Mouse (Mus musculus): Measurements from ENCODE around the gene Kif22. TPM values are rescaled to one million over a fixed set of nuclear protein-coding genes. Genes with fewer than 3 reads are reported as not detected.

Kif22 gene
- polyA plus RNA-seq, 1 experiment from 2014 or later = 74.3 TPM

GRCm38 (mm10) chr7:126988816-126989215 is 53.5 kb downstream of the Kif22 start:
- Histone ChIP-seq H3K9ac (ENCODE audit: low read length) (no peak overlapping the region), H3K9me3 (ENCODE audit: control insufficient read depth, low read length) (no peaks in the 10 kb centered on the region), H3K36me3 (ENCODE audit: control insufficient read depth, insufficient read depth, low read length) (0 out of 2 replicates have a peak, but pooled peaks cover 2% of the 10 kb centered on the region), H3K4me1 (ENCODE audit: control insufficient read depth in 2 of 2, insufficient read depth in 2 of 2, low read length in 2 of 2) (0 out of 4 replicates have a peak, but pooled peaks cover 0 to 5% of the 10 kb centered on the region in 2 experiments), H3K4me3 (ENCODE audit: control insufficient read depth in 1 of 2, insufficient read depth in 1 of 2, low read depth in 1 of 2, low read length in 2 of 2) (no peak overlapping the region), H3K4me2 (ENCODE audit: low read length) (no peak overlapping the region), H3K27me3 (ENCODE audit: control insufficient read depth, insufficient read depth, low read length) (no peaks in the 10 kb centered on the region), H3K27ac (replicated peaks in 1 of 2; ENCODE audit: control insufficient read depth in 1 of 2, insufficient read depth in 1 of 2, low read depth in 2 of 2, low read length in 2 of 2) (no peak overlapping the region)
- no peak for ATAC-seq (ENCODE audit: insufficient number of reproducible peaks, insufficient read depth, low FRiP score, low read depth)
- 65% methylated on average over 8 of the region's 8 CpGs for WGBS

GRCm38 (mm10) chr7:126986319-126986718 is 56.0 kb downstream of the Kif22 start:
- 42% methylated on average over 9 of the region's 9 CpGs for WGBS
- Histone ChIP-seq H3K27me3 (ENCODE audit: control insufficient read depth, insufficient read depth, low read length) (no peaks in the 10 kb centered on the region), H3K9me3 (ENCODE audit: control insufficient read depth, low read length) (no peaks in the 10 kb centered on the region), H3K4me2 (ENCODE audit: low read length) (no peak overlapping the region), H3K9ac (ENCODE audit: low read length) (no peak overlapping the region), H3K4me1 (ENCODE audit: control insufficient read depth in 2 of 2, insufficient read depth in 2 of 2, low read length in 2 of 2) (0 out of 4 replicates have a peak, but pooled peaks cover 0 to 5% of the 10 kb centered on the region in 2 experiments), H3K4me3 (ENCODE audit: control insufficient read depth in 1 of 2, insufficient read depth in 1 of 2, low read depth in 1 of 2, low read length in 2 of 2) (no peak overlapping the region), H3K27ac (replicated peaks in 1 of 2; ENCODE audit: control insufficient read depth in 1 of 2, insufficient read depth in 1 of 2, low read depth in 2 of 2, low read length in 2 of 2) (no peak overlapping the region), H3K36me3 (ENCODE audit: control insufficient read depth, insufficient read depth, low read length) (0 out of 2 replicates have a peak, but pooled peaks cover 5% of the 10 kb centered on the region)
- ATAC-seq (ENCODE audit: insufficient number of reproducible peaks, insufficient read depth, low FRiP score, low read depth) = no peak

GRCm38 (mm10) chr7:126984667-126985444 is 57.4 kb downstream of the Kif22 start:
- Histone ChIP-seq H3K27me3 (ENCODE audit: control insufficient read depth, insufficient read depth, low read length) (no peaks in the 10 kb centered on the region), H3K9me3 (ENCODE audit: control insufficient read depth, low read length) (no peaks in the 10 kb centered on the region), H3K36me3 (ENCODE audit: control insufficient read depth, insufficient read depth, low read length) (peaks cover 15% of the 10 kb centered on the region), H3K4me1 (ENCODE audit: control insufficient read depth in 2 of 2, insufficient read depth in 2 of 2, low read length in 2 of 2) (0 out of 4 replicates have a peak, but pooled peaks cover 0 to 5% of the 10 kb centered on the region in 2 experiments), H3K4me3 (ENCODE audit: control insufficient read depth in 1 of 2, insufficient read depth in 1 of 2, low read depth in 1 of 2, low read length in 2 of 2) (no peak overlapping the region), H3K4me2 (ENCODE audit: low read length) (no peak overlapping the region), H3K27ac (replicated peaks in 1 of 2; ENCODE audit: control insufficient read depth in 1 of 2, insufficient read depth in 1 of 2, low read depth in 2 of 2, low read length in 2 of 2) (no peak overlapping the region), H3K9ac (ENCODE audit: low read length) (no peak overlapping the region)
- ATAC-seq (ENCODE audit: insufficient number of reproducible peaks, insufficient read depth, low FRiP score, low read depth) = no peak
- 37% methylated on average over 10 of the region's 10 CpGs for WGBS

- no peak for ATAC-seq (ENCODE audit: insufficient number of reproducible peaks, insufficient read depth, low FRiP score, low read depth)
- Histone ChIP-seq H3K9me3 (ENCODE audit: control insufficient read depth, low read length) (no peaks in the 10 kb centered on the region), H3K27ac (replicated peaks in 1 of 2; ENCODE audit: control insufficient read depth in 1 of 2, insufficient read depth in 1 of 2, low read depth in 2 of 2, low read length in 2 of 2) (no peak overlapping the region), H3K4me3 (ENCODE audit: control insufficient read depth in 1 of 2, insufficient read depth in 1 of 2, low read depth in 1 of 2, low read length in 2 of 2) (no peak overlapping the region), H3K9ac (ENCODE audit: low read length) (no peak overlapping the region), H3K27me3 (ENCODE audit: control insufficient read depth, insufficient read depth, low read length) (no peaks in the 10 kb centered on the region), H3K4me1 (ENCODE audit: control insufficient read depth in 2 of 2, insufficient read depth in 2 of 2, low read length in 2 of 2) (0 out of 4 replicates have a peak, but pooled peaks cover 0 to 5% of the 10 kb centered on the region in 2 experiments), H3K36me3 (ENCODE audit: control insufficient read depth, insufficient read depth, low read length) (peaks cover 32% of the 10 kb centered on the region), H3K4me2 (ENCODE audit: low read length) (no peak overlapping the region)
- 74% methylated on average over 7 of the region's 7 CpGs for WGBS
Observed at GRCm38 (mm10) chr7:126983113-126983512, 59.2 kb downstream of the Kif22 start.

- H3K9ac ChIP-seq (ENCODE audit: low read length) = no peak overlapping the region
- no peak overlapping the region for H3K27ac ChIP-seq (replicated peaks in 1 of 2; ENCODE audit: control insufficient read depth in 1 of 2, insufficient read depth in 1 of 2, low read depth in 2 of 2, low read length in 2 of 2)
- no peaks in the 10 kb centered on the region for H3K27me3 ChIP-seq (ENCODE audit: control insufficient read depth, insufficient read depth, low read length)
- no peaks in the 10 kb centered on the region for H3K9me3 ChIP-seq (ENCODE audit: control insufficient read depth, low read length)
- no peak overlapping the region for H3K4me2 ChIP-seq (ENCODE audit: low read length)
- no peak overlapping the region for H3K4me3 ChIP-seq (ENCODE audit: control insufficient read depth in 1 of 2, insufficient read depth in 1 of 2, low read depth in 1 of 2, low read length in 2 of 2)
- peaks cover 2 to 10% of the 10 kb centered on the region in 2 experiments; a peak in 2 of 4 replicates for H3K4me1 ChIP-seq (ENCODE audit: control insufficient read depth in 2 of 2, insufficient read depth in 2 of 2, low read length in 2 of 2)
- 65% methylated on average over 4 of the region's 4 CpGs for WGBS
- ATAC-seq (ENCODE audit: insufficient number of reproducible peaks, insufficient read depth, low FRiP score, low read depth) = no peak
- H3K36me3 ChIP-seq (ENCODE audit: control insufficient read depth, insufficient read depth, low read length) = peaks cover 33% of the 10 kb centered on the region
Observed at GRCm38 (mm10) chr7:126982054-126982453, 60.2 kb downstream of the Kif22 start.

GRCm38 (mm10) chr7:126981601-126982000 is 60.7 kb downstream of the Kif22 start:
- H3K4me1 ChIP-seq (ENCODE audit: control insufficient read depth in 2 of 2, insufficient read depth in 2 of 2, low read length in 2 of 2) = peaks cover 2 to 12% of the 10 kb centered on the region in 2 experiments; a peak in 2 of 4 replicates
- no peak for ATAC-seq (ENCODE audit: insufficient number of reproducible peaks, insufficient read depth, low FRiP score, low read depth)
- peaks cover 33% of the 10 kb centered on the region for H3K36me3 ChIP-seq (ENCODE audit: control insufficient read depth, insufficient read depth, low read length)
- no peak overlapping the region for H3K4me3 ChIP-seq (ENCODE audit: control insufficient read depth in 1 of 2, insufficient read depth in 1 of 2, low read depth in 1 of 2, low read length in 2 of 2)
- no peak overlapping the region for H3K4me2 ChIP-seq (ENCODE audit: low read length)
- H3K9me3 ChIP-seq (ENCODE audit: control insufficient read depth, low read length) = no peaks in the 10 kb centered on the region
- 79% methylated on average over 2 of the region's 2 CpGs for WGBS
- no peak overlapping the region for H3K9ac ChIP-seq (ENCODE audit: low read length)
- no peaks in the 10 kb centered on the region for H3K27me3 ChIP-seq (ENCODE audit: control insufficient read depth, insufficient read depth, low read length)
- no peak overlapping the region for H3K27ac ChIP-seq (replicated peaks in 1 of 2; ENCODE audit: control insufficient read depth in 1 of 2, insufficient read depth in 1 of 2, low read depth in 2 of 2, low read length in 2 of 2)

GRCm38 (mm10) chr7:126978841-126979240 is 63.4 kb downstream of the Kif22 start:
- H3K4me2 ChIP-seq (ENCODE audit: low read length) = no peak overlapping the region
- H3K4me3 ChIP-seq (ENCODE audit: control insufficient read depth in 1 of 2, insufficient read depth in 1 of 2, low read depth in 1 of 2, low read length in 2 of 2) = no peak overlapping the region
- H3K27ac ChIP-seq (replicated peaks in 1 of 2; ENCODE audit: control insufficient read depth in 1 of 2, insufficient read depth in 1 of 2, low read depth in 2 of 2, low read length in 2 of 2) = no peak overlapping the region
- H3K9ac ChIP-seq (ENCODE audit: low read length) = no peak overlapping the region
- WGBS = 87% methylated on average over 6 of the region's 6 CpGs
- no peaks in the 10 kb centered on the region for H3K9me3 ChIP-seq (ENCODE audit: control insufficient read depth, low read length)
- no peaks in the 10 kb centered on the region for H3K27me3 ChIP-seq (ENCODE audit: control insufficient read depth, insufficient read depth, low read length)
- H3K36me3 ChIP-seq (ENCODE audit: control insufficient read depth, insufficient read depth, low read length) = peaks cover 33% of the 10 kb centered on the region
- H3K4me1 ChIP-seq (ENCODE audit: control insufficient read depth in 2 of 2, insufficient read depth in 2 of 2, low read length in 2 of 2) = peaks cover 2 to 11% of the 10 kb centered on the region in 2 experiments; a peak in 3 of 4 replicates
- ATAC-seq (ENCODE audit: insufficient number of reproducible peaks, insufficient read depth, low FRiP score, low read depth) = no peak

Measured in heart, embryonic 14.5 days (tissue).